Mouse (Mus musculus) erythroblast, embryonic 14.5 days (primary cell): ENCODE data around the gene Mgarp.

Experiments
- GATA1 ChIP-seq: IDR thresholded peaks from 2 replicates; pipeline ENCODE4 v1.6.1; 2012; ENCODE audit warnings: low read length, inconsistent platforms, mixed read lengths
- TAL1 ChIP-seq: IDR thresholded peaks from 3 replicates; pipeline ENCODE4 v1.6.1; 2012; ENCODE audit warnings: low read length, inconsistent platforms, mixed read lengths

DNA sequence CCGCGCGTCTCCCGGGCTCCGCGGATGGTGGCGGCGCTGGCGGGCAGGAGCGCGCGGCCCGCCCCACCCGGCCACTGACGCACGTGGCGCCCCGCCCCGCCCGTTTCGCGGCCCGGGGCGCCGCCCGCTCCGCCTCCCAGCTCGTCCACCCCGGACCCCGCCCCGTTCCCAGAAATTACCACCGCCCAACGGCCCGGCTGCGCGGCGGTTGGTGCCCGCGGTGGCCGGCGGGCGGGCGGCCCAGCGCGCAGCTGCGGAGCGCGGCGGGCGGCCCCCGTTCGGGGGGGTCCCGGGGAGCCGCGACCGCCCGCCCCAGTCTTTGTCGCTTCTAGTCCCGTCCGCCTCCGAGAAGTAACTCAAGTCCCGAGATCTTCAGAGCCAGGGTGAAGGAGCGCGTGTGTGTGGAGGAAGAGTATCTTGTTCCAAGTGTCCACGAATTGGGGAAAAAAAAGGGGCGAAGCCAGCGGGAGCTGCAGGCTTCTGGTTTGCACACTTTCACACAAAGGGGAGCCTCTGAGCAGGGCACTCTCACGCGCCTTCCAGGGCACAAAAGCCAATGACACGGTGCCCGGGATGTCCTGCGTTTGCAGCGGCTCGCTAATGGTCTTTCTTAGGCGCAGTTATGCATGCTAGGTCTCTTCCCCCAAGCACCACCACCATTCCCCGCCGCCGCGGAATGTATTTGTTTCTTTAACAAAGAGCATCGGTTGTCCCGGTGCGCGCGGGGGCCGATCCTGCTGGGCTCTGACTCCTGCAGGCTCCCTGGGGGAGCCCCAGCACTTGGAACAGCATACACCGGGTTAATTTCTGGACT is 55.1 kb downstream of the Mgarp start:
- TF ChIP-seq GATA1 (no peak), TAL1 (no peak)
